9 mouse cellular contexts compared by ENCODE assay signal in genomic region chr12:33344970-33345772, GRCm38 (mm10). TPM values are rescaled to one million over a fixed set of nuclear protein-coding genes. Genes with fewer than 3 reads are reported as not detected.
DNase-seq lines count a peak whose midpoint lies in the region; ATAC-seq lines count a peak whose summit lies in the region.
"Had no signal": no experiment of that assay in that cellular context is flagged by ENCODE, and none has a peak within 500 bp of the region (broad histone marks: within the 10 kb centered on the region; RNA-seq: fewer than 3 reads in every experiment).

No protein-coding gene starts in this region.

- no peak overlapping the region for H3K27ac ChIP-seq in heart, embryonic 16.5 days (ENCODE audit: low read length)
- H3K27ac ChIP-seq in embryonic facial prominence, embryonic 14.5 days (replicated peaks; ENCODE audit: low read depth, low read length): no peak overlapping the region
- peak overlapping the region; percentile 86 for H3K27ac ChIP-seq in limb, embryonic 11.5 days (replicated peaks; ENCODE audit: low read depth, low read length)
- peak overlapping the region; percentile 69 for H3K27ac ChIP-seq in neural tube, embryonic 15.5 days (replicated peaks)

- peaks cover 27% of the 10 kb centered on the region for H3K4me1 ChIP-seq in heart, embryonic 16.5 days (ENCODE audit: control insufficient read depth, insufficient read depth, low read length)
- H3K4me1 ChIP-seq in embryonic facial prominence, embryonic 14.5 days (ENCODE audit: control insufficient read depth, insufficient read depth, low read length): peaks cover 14% of the 10 kb centered on the region
- H3K4me1 ChIP-seq in limb, embryonic 11.5 days (ENCODE audit: control insufficient read depth, insufficient read depth, low read length): peaks cover 16% of the 10 kb centered on the region
- peaks cover 50% of the 10 kb centered on the region for H3K4me1 ChIP-seq in neural tube, embryonic 15.5 days

- no peak for DNase-seq in heart, postnatal 14 days
- DNase-seq in embryonic facial prominence, embryonic 14.5 days (ENCODE audit: low spot score): peak; percentile 39
- DNase-seq in limb, embryonic 11.5 days (ENCODE audit: low spot score): no peak
- DNase-seq in gastrocnemius, adult 8-10 months (ENCODE audit: low spot score in 2 of 2): no peak
- no peak for DNase-seq in ovary, postnatal 36 days (ENCODE audit: low spot score)
- no peak for DNase-seq in adrenal gland, adult 8-10 months

- peaks cover 3% of the 10 kb centered on the region; the same call in 1 of the 2 replicates for H3K9me3 ChIP-seq in heart, embryonic 16.5 days (replicated peaks; ENCODE audit: control insufficient read depth, low read length)
- H3K9me3 ChIP-seq in embryonic facial prominence, embryonic 14.5 days (ENCODE audit: control insufficient read depth, low read length): no peaks in the 10 kb centered on the region
- no peaks in the 10 kb centered on the region for H3K9me3 ChIP-seq in limb, embryonic 11.5 days (ENCODE audit: control insufficient read depth, low read length)
- no peaks in the 10 kb centered on the region for H3K9me3 ChIP-seq in neural tube, embryonic 15.5 days (replicated peaks)

- no peak overlapping the region for H3K9ac ChIP-seq in heart, embryonic 16.5 days (ENCODE audit: low read length)
- no peak overlapping the region for H3K9ac ChIP-seq in embryonic facial prominence, embryonic 14.5 days (ENCODE audit: low read depth, low read length)
- no peak overlapping the region for H3K9ac ChIP-seq in limb, embryonic 11.5 days (ENCODE audit: low read length)
- peak overlapping the region; percentile 38 for H3K9ac ChIP-seq in neural tube, embryonic 15.5 days (replicated peaks)

- no peak for ATAC-seq in heart, embryonic 16.5 days (replicated peaks; ENCODE audit: extremely low read depth, insufficient read depth, low FRiP score)
- ATAC-seq in embryonic facial prominence, embryonic 14.5 days (ENCODE audit: low read depth): peak; percentile 26; the same call in 1 of the 2 replicates
- ATAC-seq in limb, embryonic 11.5 days (ENCODE audit: insufficient number of reproducible peaks, low FRiP score, low TSS enrichment, low read depth): peak; percentile 58
- ATAC-seq in neural tube, embryonic 15.5 days (ENCODE audit: low FRiP score): peak; percentile 36

- H3K36me3 ChIP-seq in heart, embryonic 16.5 days (ENCODE audit: control insufficient read depth, insufficient read depth): peaks cover 10% of the 10 kb centered on the region
- peaks cover 14% of the 10 kb centered on the region; the same call in 1 of the 2 replicates for H3K36me3 ChIP-seq in embryonic facial prominence, embryonic 14.5 days (ENCODE audit: control insufficient read depth, insufficient read depth, low read length)
- H3K36me3 ChIP-seq in limb, embryonic 11.5 days (ENCODE audit: control insufficient read depth, insufficient read depth, low read length): no peaks in the 10 kb centered on the region; the same call in 1 of the 2 replicates
- H3K36me3 ChIP-seq in neural tube, embryonic 15.5 days: peaks cover 8% of the 10 kb centered on the region; the same call in 1 of the 2 replicates

- intact Hi-C loops in heart, postnatal 14 days (cut with DNase I): no loop called here

- WGBS in heart, embryonic 16.5 days: 18% methylated on average over 25 of the region's 25 CpGs
- 8% methylated on average over 25 of the region's 25 CpGs for WGBS in embryonic facial prominence, embryonic 14.5 days
- WGBS in limb, embryonic 11.5 days: 2% methylated on average over 25 of the region's 25 CpGs
- WGBS in neural tube, embryonic 15.5 days: 9% methylated on average over 25 of the region's 25 CpGs

- H3K4me3 ChIP-seq in heart, embryonic 16.5 days (ENCODE audit: low read length): 0 out of 2 replicates have a peak overlapping the region, but pooled peaks have one; percentile 4
- no peak overlapping the region for H3K4me3 ChIP-seq in embryonic facial prominence, embryonic 14.5 days (ENCODE audit: low read depth, low read length)
- peak overlapping the region; percentile 16; the same call in 1 of the 2 replicates for H3K4me3 ChIP-seq in limb, embryonic 11.5 days (ENCODE audit: low read depth, low read length)
- peak overlapping the region; percentile 19; the same call in 1 of the 2 replicates for H3K4me3 ChIP-seq in neural tube, embryonic 15.5 days (replicated peaks)
- H3K4me3 ChIP-seq: erythroblast, embryonic 14.5 days had no signal

- 0 out of 2 replicates have a peak, but pooled peaks cover 3% of the 10 kb centered on the region for H3K27me3 ChIP-seq in heart, embryonic 16.5 days (ENCODE audit: control insufficient read depth, insufficient read depth, low read length)
- H3K27me3 ChIP-seq in embryonic facial prominence, embryonic 14.5 days (replicated peaks; ENCODE audit: control insufficient read depth, insufficient read depth, low read length): no peaks in the 10 kb centered on the region
- H3K27me3 ChIP-seq in limb, embryonic 11.5 days (ENCODE audit: control insufficient read depth, insufficient read depth, low read length): no peaks in the 10 kb centered on the region
- no peaks in the 10 kb centered on the region for H3K27me3 ChIP-seq in neural tube, embryonic 15.5 days (replicated peaks)

- H3K4me2 ChIP-seq in heart, embryonic 16.5 days (ENCODE audit: low read depth, low read length): peak overlapping the region; percentile 41; the same call in 1 of the 2 replicates
- peak overlapping the region; percentile 35 for H3K4me2 ChIP-seq in embryonic facial prominence, embryonic 14.5 days (ENCODE audit: low read depth, low read length)
- H3K4me2 ChIP-seq in limb, embryonic 11.5 days (ENCODE audit: low read depth, severe bottlenecking): peak overlapping the region; percentile 53
- peak overlapping the region; percentile 49 for H3K4me2 ChIP-seq in neural tube, embryonic 15.5 days

RNA-seq across cellular contexts. Expression of gene Efcab10, which starts 49.5 kb away (rescaled TPM):
- polyA plus RNA-seq in heart, embryonic 16.5 days (2015; fragmentation: Nextera tagmentation; extraction: Ambion mirVana): 0.77 TPM in 1 of 2 replicates, not detected in the other
- under 1 TPM in 1 of 2 experiments, not detected in 1; 0.45 TPM for total RNA-seq in heart, postnatal 14 days (2021)
- 2.5 and 5.0 TPM in 2 replicates for polyA plus RNA-seq in embryonic facial prominence, embryonic 14.5 days (2014; fragmentation: Nextera tagmentation; extraction: Ambion mirVana)
- 0.50 and 0.79 TPM in 2 replicates for polyA plus RNA-seq in limb, embryonic 11.5 days (2014; fragmentation: Nextera tagmentation; extraction: Ambion mirVana)
- 2.5 and 3.1 TPM in 2 replicates for polyA plus RNA-seq in neural tube, embryonic 15.5 days (2015; fragmentation: Nextera tagmentation; extraction: Ambion mirVana)
- total RNA-seq in gastrocnemius, adult 8-10 months (2022): not detected
- under 1 TPM; 0.52 to 0.92 (median 0.84) TPM for total RNA-seq in adrenal gland, adult 8-10 months (2022)
- polyA plus RNA-seq: erythroblast, embryonic 14.5 days had no signal

Comparison
In these comparisons a context has a peak if more than half of its experiments do, and no peak if none do; other contexts are left out.
1. H3K27ac ChIP-seq: peak in limb, embryonic 11.5 days (single experiment) and neural tube, embryonic 15.5 days (single experiment); none in heart, embryonic 16.5 days (single experiment) and embryonic facial prominence, embryonic 14.5 days (single experiment).
2. Peak in every context shown above with its lines, with median percentiles within 50 percentile points of each other: H3K4me2 ChIP-seq.